Mouse (Mus musculus) ES-E14 (cell line): ENCODE results near the gene Creb3l2. TPM values are rescaled to one million over a fixed set of nuclear protein-coding genes. Genes with fewer than 3 reads are reported as not detected.

Source experiments
- DNase-seq: peaks from one replicate; pipeline ENCODE4 v3.0.0-alpha.2; 2013; ENCODE audit warnings: low read depth, low spot score
- H3K27ac ChIP-seq: 2 replicates; pipeline ENCODE4 v1.5.1; 2012; ENCODE audit warnings: low read depth, mild to moderate bottlenecking, low read length, moderate library complexity, mixed read lengths; ENCODE audit not compliant: poor library complexity, insufficient read depth, severe bottlenecking
- H3K36me3 ChIP-seq: 2 replicates; pipeline ENCODE4 v1.6.1; 2012; ENCODE audit warnings: mild to moderate bottlenecking, low read length, moderate library complexity, mixed read lengths; ENCODE audit not compliant: control insufficient read depth, poor library complexity, insufficient read depth, severe bottlenecking
- H3K4me1 ChIP-seq, 2 experiments: fragments of 150-350 bp in 1 of 2; sonication (generic) in 1 of 2; 2 replicates each; pipeline ENCODE4 v1.6.1; 2012; ENCODE audit warnings: low read length in 2 of 2, mild to moderate bottlenecking in 1 of 2, mixed read lengths in 1 of 2; ENCODE audit not compliant: control insufficient read depth in 2 of 2, insufficient read depth in 2 of 2, poor library complexity in 1 of 2
- H3K4me3 ChIP-seq, 2 experiments: fragments of 150-350 bp in 1 of 2; sonication (generic) in 1 of 2; 2 replicates each; pipeline ENCODE4 v1.5.1; 2012; ENCODE audit warnings: low read length in 2 of 2, low read depth in 1 of 2, mild to moderate bottlenecking in 1 of 2, mixed read lengths in 1 of 2; ENCODE audit not compliant: insufficient read depth in 1 of 2, poor library complexity in 1 of 2, severe bottlenecking in 1 of 2
- H3K9ac ChIP-seq: 2 replicates; pipeline ENCODE4 v1.6.1; 2012; ENCODE audit warnings: low read depth, mild to moderate bottlenecking, low read length, mixed read lengths; ENCODE audit not compliant: poor library complexity, insufficient read depth, severe bottlenecking
- H3K9me3 ChIP-seq: fragments of 150-350 bp; sonication (generic); 2 replicates; pipeline ENCODE4 v1.6.1; 2012; ENCODE audit warnings: low read depth, mild to moderate bottlenecking, low read length; ENCODE audit not compliant: control insufficient read depth, insufficient read depth
- CHD2 ChIP-seq: IDR thresholded peaks from 2 replicates; pipeline ENCODE4 v1.6.1; 2014; ENCODE audit warnings: mild to moderate bottlenecking, low read depth, low read length, inconsistent platforms
- HCFC1 ChIP-seq: IDR thresholded peaks from 2 replicates; pipeline ENCODE4 v1.6.1; 2012; ENCODE audit warnings: low read length, inconsistent platforms, borderline replicate concordance; ENCODE audit not compliant: insufficient read depth
- MAFK ChIP-seq: IDR thresholded peaks from 2 replicates; pipeline ENCODE4 v1.6.1; 2014; ENCODE audit warnings: mild to moderate bottlenecking, low read depth, low read length, inconsistent platforms; ENCODE audit not compliant: insufficient read depth
- ZC3H11A ChIP-seq: IDR thresholded peaks from 2 replicates; pipeline ENCODE4 v1.6.1; 2012; ENCODE audit warnings: low read depth, mild to moderate bottlenecking, inconsistent platforms, low read length, borderline replicate concordance
- ZNF384 ChIP-seq: IDR thresholded peaks from 2 replicates; pipeline ENCODE4 v1.6.1; 2012; ENCODE audit warnings: low read depth, low read length, inconsistent platforms
- in situ Hi-C, 2 experiments: fragments of 600-800 bp; cut with MboI; formaldehyde crosslinking; loops; one replicate each; pipeline ENCODE4 v1.15.1; 2025; ENCODE audit warnings: low sequenced_read_pairs in 2 of 2, inconsistent platforms in 1 of 2; ENCODE audit not compliant: unreplicated experiment in 2 of 2
- total RNA-seq: library from RNA; depleted of rRNA; stranded (reverse); fragments of 300-350 nt; gene quantifications from 2 replicates; pipeline ENCODE4 v1.2.3, GENCODE M21; 2012

Gene Creb3l2
- total RNA-seq, 1 experiment, result 5.8 TPM

DNA sequence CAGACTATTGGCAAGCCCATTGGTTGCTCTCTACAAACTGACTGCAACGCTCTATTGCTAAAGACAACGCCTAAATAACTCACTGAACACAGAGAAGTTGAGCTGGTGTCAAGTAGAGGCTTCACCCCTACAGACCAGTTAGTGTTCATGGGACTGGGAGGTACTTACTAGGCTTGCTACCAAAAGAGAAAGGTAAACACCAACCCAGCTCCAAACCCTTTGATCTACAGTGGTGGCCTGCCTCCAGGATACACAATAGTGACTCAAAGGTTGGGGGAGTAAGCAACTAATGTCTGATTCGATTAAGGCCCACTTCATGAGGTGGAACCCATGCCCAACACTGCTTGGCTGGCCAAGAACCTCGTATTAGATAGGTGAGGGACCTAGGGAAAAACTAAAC is 11.1 kb upstream of the Creb3l2 start:
- H3K36me3 ChIP-seq, result no peaks in the 10 kb centered on the region
- peaks cover 0 to 3% of the 10 kb centered on the region in 2 experiments; a peak in 2 of 4 replicates for H3K4me1 ChIP-seq
- no peak for DNase-seq
- TF ChIP-seq CHD2 (no peak), HCFC1 (no peak), ZC3H11A (no peak), ZNF384 (no peak), MAFK (no peak)
- H3K27ac ChIP-seq, result no peak overlapping the region
- no peaks in the 10 kb centered on the region for H3K9me3 ChIP-seq
- in situ Hi-C loops, result loop anchor here in 1 of 2 experiments (5.0 to 25.0 kb wide), 2 partner anchors 96 to 609 kb away; no protein-coding TSS in a partner anchor
- H3K4me3 ChIP-seq, result no peak overlapping the region
- H3K9ac ChIP-seq, result no peak overlapping the region

DNA sequence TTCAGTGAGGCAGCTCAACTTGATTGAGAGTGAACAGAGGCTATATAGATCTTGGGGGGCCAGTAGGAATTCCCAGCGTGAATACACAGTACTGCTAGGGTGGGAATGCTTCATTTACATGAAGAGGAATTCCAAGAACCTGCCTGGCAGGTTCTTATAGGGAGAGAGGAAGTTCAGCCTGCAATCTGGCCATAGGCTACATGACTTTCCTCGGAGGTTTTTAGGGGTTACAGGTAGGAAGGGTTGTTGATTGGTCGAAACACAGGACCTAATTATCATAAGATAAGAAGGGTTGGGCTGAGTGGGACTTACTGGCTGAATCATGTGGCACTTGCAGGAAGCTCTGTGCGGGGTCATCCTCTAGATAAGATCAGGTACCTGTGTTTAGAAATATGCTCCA is 9.7 kb upstream of the Creb3l2 start:
- H3K36me3 ChIP-seq, result no peaks in the 10 kb centered on the region
- no peaks in the 10 kb centered on the region for H3K9me3 ChIP-seq
- DNase-seq, result no peak
- no peak overlapping the region for H3K27ac ChIP-seq
- TF ChIP-seq ZNF384, result no peak
- TF ChIP-seq HCFC1, result no peak
- TF ChIP-seq CHD2, result no peak
- no peak for TF ChIP-seq MAFK
- TF ChIP-seq ZC3H11A, result no peak
- in situ Hi-C loops, result loop anchor here in 1 of 2 experiments (5.0 to 25.0 kb wide), 2 partner anchors 94 to 611 kb away; no protein-coding TSS in a partner anchor
- H3K9ac ChIP-seq, result no peak overlapping the region
- H3K4me1 ChIP-seq, result peaks cover 0 to 3% of the 10 kb centered on the region in 2 experiments; a peak in 2 of 4 replicates
- H3K4me3 ChIP-seq, result no peak overlapping the region

DNA sequence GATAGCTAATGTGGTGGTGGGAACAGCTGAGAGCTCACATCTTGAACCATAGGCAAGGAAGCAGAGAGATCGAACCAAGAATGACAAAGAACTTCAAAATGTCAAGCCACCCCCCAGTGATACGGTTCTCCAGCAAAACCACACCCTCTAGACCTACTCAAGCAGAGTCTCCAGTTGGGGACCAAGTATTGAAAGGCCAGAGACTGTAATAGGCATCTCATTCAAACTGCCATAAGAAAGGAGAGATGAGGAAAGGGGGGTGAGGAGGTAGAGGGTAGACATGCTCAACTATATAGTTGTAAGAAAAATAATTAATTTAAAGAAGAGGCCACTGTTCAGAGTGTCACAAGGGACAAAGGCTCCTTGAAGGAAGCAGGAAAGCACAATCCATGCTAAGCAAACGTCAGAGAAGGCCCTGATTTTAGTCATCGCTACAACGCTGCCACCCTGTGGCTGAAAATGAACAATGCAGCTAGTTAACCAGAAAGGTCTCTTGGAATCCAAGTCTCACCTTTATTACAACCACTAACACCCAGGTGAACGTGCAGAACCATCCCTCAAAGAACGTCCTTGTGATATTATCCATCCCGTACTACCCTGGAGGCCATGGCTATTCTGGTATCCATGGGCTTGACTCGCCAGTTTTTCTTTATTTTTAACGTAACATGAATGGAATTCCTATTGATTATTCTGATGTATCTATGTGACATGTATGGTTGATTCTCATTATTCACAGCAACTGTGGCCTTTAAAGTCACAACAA is 5.9 kb upstream of the Creb3l2 start:
- DNase-seq, result peak; percentile 69
- Histone ChIP-seq H3K36me3 (no peaks in the 10 kb centered on the region), H3K9me3 (no peaks in the 10 kb centered on the region), H3K4me1 (peaks cover 0 to 3% of the 10 kb centered on the region in 2 experiments; a peak in 1 of 4 replicates), H3K9ac (no peak overlapping the region), H3K27ac (no peak overlapping the region), H3K4me3 (no peak overlapping the region)
- in situ Hi-C loops, result no loop called here
- TF ChIP-seq CHD2 (no peak), ZC3H11A (peak; percentile 96), ZNF384 (no peak)

DNA sequence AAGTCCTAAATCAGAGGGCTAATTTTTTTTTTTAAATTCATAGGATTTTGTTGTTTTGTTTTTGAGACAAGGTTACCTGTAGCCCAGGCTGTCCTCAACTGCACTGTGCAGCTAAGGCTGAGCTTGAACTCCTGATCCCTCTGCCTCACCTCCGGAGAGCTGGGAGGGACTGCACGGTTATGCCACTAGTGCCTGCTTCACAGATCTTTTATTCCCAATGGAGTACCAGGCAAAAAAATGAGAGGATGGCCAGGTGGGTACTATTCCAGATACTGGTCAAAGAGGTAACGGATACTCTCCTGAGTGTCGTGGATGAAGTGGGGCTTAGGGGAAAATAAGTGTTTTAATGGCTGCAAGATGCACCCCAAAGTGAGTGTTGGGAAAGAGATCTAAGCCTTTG is 835 bp upstream of the Creb3l2 start:
- in situ Hi-C loops, result no loop called here
- no peaks in the 10 kb centered on the region for H3K9me3 ChIP-seq
- H3K4me3 ChIP-seq, result peak overlapping the region; percentile 64 to 85
- no peak for DNase-seq
- TF ChIP-seq HCFC1 (no peak), ZC3H11A (no peak), CHD2 (no peak), MAFK (no peak), ZNF384 (no peak)
- H3K36me3 ChIP-seq, result no peaks in the 10 kb centered on the region
- H3K27ac ChIP-seq, result no peak overlapping the region
- H3K4me1 ChIP-seq, result peaks cover 8 to 10% of the 10 kb centered on the region in 2 experiments
- peak overlapping the region; percentile 46 for H3K9ac ChIP-seq

DNA sequence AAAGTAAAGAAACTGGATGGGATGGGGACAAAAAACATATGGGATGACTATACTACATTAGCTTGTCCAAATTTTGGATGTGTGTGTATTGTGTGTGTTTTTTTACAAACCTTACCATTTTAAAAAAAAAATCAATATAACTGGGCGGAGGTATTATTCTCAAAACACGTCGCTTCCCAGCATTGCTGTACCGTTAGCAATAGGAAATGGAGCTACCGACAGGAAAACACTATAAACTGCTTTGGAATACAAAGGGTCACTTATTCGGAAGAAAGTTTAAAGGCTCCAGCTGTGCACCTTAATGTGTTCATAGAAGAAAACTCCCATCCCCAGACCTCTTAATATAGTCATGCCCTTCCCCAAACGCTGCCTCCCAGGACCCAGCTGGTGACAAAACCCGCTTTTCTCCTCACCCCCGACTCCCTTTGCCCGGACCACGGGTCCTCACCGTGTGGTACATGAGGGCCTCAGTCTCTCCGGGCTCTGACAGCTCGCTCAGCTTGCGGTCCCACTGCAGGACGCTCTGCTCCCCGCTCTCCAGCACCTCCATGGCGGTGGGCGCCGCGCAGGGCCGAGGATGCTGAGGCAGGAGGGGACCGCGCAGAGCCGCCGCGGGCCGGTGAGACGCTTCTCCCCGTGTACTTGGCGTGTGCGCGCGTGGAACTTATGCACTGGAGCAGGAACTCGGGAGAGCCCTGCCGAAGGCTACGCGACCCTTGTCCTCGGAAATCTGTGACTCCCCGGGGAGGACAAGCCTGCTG is 515 bp downstream of the Creb3l2 start:
- peak overlapping the region; percentile 81 to 86 for H3K4me3 ChIP-seq
- TF ChIP-seq CHD2, result no peak
- no peak for TF ChIP-seq MAFK
- TF ChIP-seq ZNF384, result no peak
- no peak for TF ChIP-seq ZC3H11A
- no peak for TF ChIP-seq HCFC1
- DNase-seq, result no peak
- in situ Hi-C loops, result no loop called here
- H3K9me3 ChIP-seq, result no peaks in the 10 kb centered on the region
- no peaks in the 10 kb centered on the region for H3K36me3 ChIP-seq
- H3K9ac ChIP-seq, result peak overlapping the region; percentile 73
- H3K4me1 ChIP-seq, result peaks cover 8 to 10% of the 10 kb centered on the region in 2 experiments
- no peak overlapping the region for H3K27ac ChIP-seq
